ENCODE assay signal across 2 mouse cellular contexts in genomic region chr11:87452779-87453178, GRCm38 (mm10). TPM values are rescaled to one million over a fixed set of nuclear protein-coding genes. Genes with fewer than 3 reads are reported as not detected.
"Had no signal": no experiment of that assay in that cellular context is flagged by ENCODE, and none has a peak within 500 bp of the region (broad histone marks: within the 10 kb centered on the region; RNA-seq: fewer than 3 reads in every experiment).

No protein-coding gene starts in this region.

RNA-seq across cellular contexts. Expression of gene Tex14, which starts 47.9 kb away (rescaled TPM):
- total RNA-seq: megakaryocyte-erythroid progenitor cell, adult 5-6 weeks had no signal
- polyA plus RNA-seq: stomach, embryonic 14.5 days had no signal
